Mouse (Mus musculus): ENCODE results near the gene Hfm1.
A peak's percentile ranks its signal among the peaks of the same experiment; 100 is the strongest.

Hfm1 gene

GRCm38 (mm10) chr5:106843906-106844305, 82.2 kb downstream of the Hfm1 start:
- DNase-seq (ENCODE audit: low read depth) = no peak

- DNase-seq (ENCODE audit: low read depth) = no peak
These were observed 93.1 kb downstream of the Hfm1 start for GRCm38 (mm10) chr5:106833025-106833424.

GRCm38 (mm10) chr5:106831401-106831800, 94.7 kb downstream of the Hfm1 start:
- no peak for DNase-seq (ENCODE audit: low read depth)

GRCm38 (mm10) chr5:106830775-106831174, 95.3 kb downstream of the Hfm1 start:
- no peak for DNase-seq (ENCODE audit: low read depth)

GRCm38 (mm10) chr5:106826740-106827139, 99.4 kb downstream of the Hfm1 start:
- no peak for DNase-seq (ENCODE audit: low read depth)

GRCm38 (mm10) chr5:106826044-106826443, 100.1 kb downstream of the Hfm1 start:
- DNase-seq (ENCODE audit: low read depth) = peak; percentile 61

- peak; percentile 79 for DNase-seq (ENCODE audit: low read depth)
These were observed 100.7 kb downstream of the Hfm1 start for GRCm38 (mm10) chr5:106825301-106825853.

- no peak for DNase-seq (ENCODE audit: low read depth)
These were observed 101.4 kb downstream of the Hfm1 start for GRCm38 (mm10) chr5:106824716-106825115.

GRCm38 (mm10) chr5:106819630-106820029, 106.5 kb downstream of the Hfm1 start:
- DNase-seq (ENCODE audit: low read depth) = no peak

- peak; percentile 20 for DNase-seq (ENCODE audit: low read depth)
These were observed 110.0 kb downstream of the Hfm1 start for GRCm38 (mm10) chr5:106815923-106816654.

GRCm38 (mm10) chr5:106814611-106815010, 111.5 kb downstream of the Hfm1 start:
- no peak for DNase-seq (ENCODE audit: low read depth)

GRCm38 (mm10) chr5:106803094-106803493, 123.0 kb downstream of the Hfm1 start:
- peak; percentile 72 for DNase-seq (ENCODE audit: low read depth)

GRCm38 (mm10) chr5:106801886-106802798, 124.0 kb downstream of the Hfm1 start:
- peak; percentile 92 for DNase-seq (ENCODE audit: low read depth)

GRCm38 (mm10) chr5:106801215-106801863, 124.8 kb downstream of the Hfm1 start:
- no peak for DNase-seq (ENCODE audit: low read depth)

GRCm38 (mm10) chr5:106797896-106798295, 128.2 kb downstream of the Hfm1 start:
- DNase-seq (ENCODE audit: low read depth) = no peak

GRCm38 (mm10) chr5:106791241-106791572, 134.9 kb downstream of the Hfm1 start:
- DNase-seq (ENCODE audit: low read depth) = peak; percentile 52

- no peak for DNase-seq (ENCODE audit: low read depth)
These were observed 135.5 kb downstream of the Hfm1 start for GRCm38 (mm10) chr5:106790496-106791240.
